Mouse (Mus musculus) limb, embryonic 11.5 days (tissue): ENCODE results near the gene Top2a. TPM values are rescaled to one million over a fixed set of nuclear protein-coding genes. Genes with fewer than 3 reads are reported as not detected.

Experiments
- ATAC-seq: fragments of 200-750 bp; cut with Nextera tagmentation; 2 replicates; pipeline ENCODE4 v1.8.0; 2017; ENCODE audit warnings: low read depth; ENCODE audit not compliant: insufficient number of reproducible peaks, low FRiP score, low TSS enrichment
- DNase-seq: peaks from one replicate; pipeline ENCODE4 v3.0.0-alpha.2; 2015; ENCODE audit warnings: low spot score
- H3K27ac ChIP-seq: fragments of 300-500 bp; sonication (generic); replicated peaks from 2 replicates; pipeline ENCODE4 v1.5.1; 2014; ENCODE audit warnings: low read depth, mild to moderate bottlenecking, low read length
- H3K27me3 ChIP-seq: fragments of 300-500 bp; sonication (generic); 2 replicates; pipeline ENCODE4 v1.6.1; 2014; ENCODE audit warnings: mild to moderate bottlenecking, low read length, mixed read lengths; ENCODE audit not compliant: control insufficient read depth, insufficient read depth
- H3K36me3 ChIP-seq: fragments of 300-500 bp; sonication (generic); 2 replicates; pipeline ENCODE4 v1.6.1; 2014; ENCODE audit warnings: mild to moderate bottlenecking, low read length, moderate library complexity, mixed read lengths; ENCODE audit not compliant: control insufficient read depth, insufficient read depth
- H3K4me1 ChIP-seq: fragments of 300-500 bp; sonication (generic); 2 replicates; pipeline ENCODE4 v1.6.1; 2014; ENCODE audit warnings: low read length, mixed read lengths; ENCODE audit not compliant: control insufficient read depth, insufficient read depth
- H3K4me2 ChIP-seq: fragments of 300-500 bp; sonication (generic); 2 replicates; pipeline ENCODE4 v1.6.1; 2014; ENCODE audit warnings: low read depth, mild to moderate bottlenecking, moderate library complexity; ENCODE audit not compliant: severe bottlenecking
- H3K4me3 ChIP-seq: fragments of 300-500 bp; sonication (generic); 2 replicates; pipeline ENCODE4 v1.5.1; 2014; ENCODE audit warnings: low read depth, low read length
- H3K9ac ChIP-seq: fragments of 300-500 bp; sonication (generic); 2 replicates; pipeline ENCODE4 v1.6.1; 2014; ENCODE audit warnings: mild to moderate bottlenecking, low read length
- H3K9me3 ChIP-seq: fragments of 300-500 bp; sonication (generic); 2 replicates; pipeline ENCODE4 v1.6.1; 2016; ENCODE audit warnings: low read length; ENCODE audit not compliant: control insufficient read depth
- WGBS: fragments of 180-500 bp; shearing (Covaris S2); extraction: QIAGEN DNeasy Blood & Tissue Kit; methylation state at CpG from one replicate; pipeline ENCODE4 v1.1.7; 2014; 5-methylcytosine and 5-hydroxymethylcytosine counted together
- polyA plus RNA-seq: library from polyadenylated mRNA; unstranded; fragments of >200 nt; fragmentation: Nextera tagmentation; extraction: Ambion mirVana; gene quantifications from 2 replicates; pipeline ENCODE4 v1.2.1, GENCODE M21; 2014

Top2a gene
- polyA plus RNA-seq, 1 experiment from 2014 or later: 422 TPM

- H3K36me3 ChIP-seq: peaks cover 11% of the 10 kb centered on the region
Observed at GRCm38 (mm10) chr11:98954801-98955706, 68.9 kb downstream of the Top2a start.

GRCm38 (mm10) chr11:98954373-98954772, 69.6 kb downstream of the Top2a start:
- Histone ChIP-seq H3K27ac (peak overlapping the region; percentile 0; the same call in 1 of the 2 replicates), H3K9me3 (no peaks in the 10 kb centered on the region), H3K36me3 (peaks cover 11% of the 10 kb centered on the region), H3K4me1 (peaks cover 46% of the 10 kb centered on the region), H3K4me3 (no peak overlapping the region), H3K27me3 (no peaks in the 10 kb centered on the region), H3K4me2 (no peak overlapping the region; the same call in 1 of the 2 replicates), H3K9ac (no peak overlapping the region)
- WGBS: 11% methylated on average over 10 of the region's 10 CpGs
- ATAC-seq (peak; percentile 33; the same call in 1 of the 2 replicates), DNase-seq (peak; percentile 83)

More at GRCm38 (mm10) chr11:98954801-98955706, 68.9 kb downstream of the Top2a start:
- Histone ChIP-seq H3K4me1 (peaks cover 50% of the 10 kb centered on the region), H3K9ac (no peak overlapping the region), H3K27me3 (no peaks in the 10 kb centered on the region), H3K4me3 (no peak overlapping the region), H3K27ac (peak overlapping the region; percentile 3; the same call in 1 of the 2 replicates), H3K9me3 (no peaks in the 10 kb centered on the region), H3K4me2 (no peak overlapping the region; the same call in 1 of the 2 replicates)
- no peak for DNase-seq
- no peak for ATAC-seq
- 18% methylated on average over 16 of the region's 17 CpGs for WGBS

- DNase-seq (no peak), ATAC-seq (no peak)
- 38% methylated on average over 13 of the region's 13 CpGs for whole genome bisulfite sequencing
- Histone ChIP-seq H3K27me3 (no peaks in the 10 kb centered on the region), H3K27ac (no peak overlapping the region), H3K9ac (no peak overlapping the region), H3K4me3 (no peak overlapping the region), H3K36me3 (peaks cover 11% of the 10 kb centered on the region), H3K4me1 (peaks cover 41% of the 10 kb centered on the region), H3K4me2 (no peak overlapping the region), H3K9me3 (no peaks in the 10 kb centered on the region)
Observed at GRCm38 (mm10) chr11:98953835-98954320, 70.1 kb downstream of the Top2a start.

- 3% methylated on average over 2 of the region's 2 CpGs for WGBS
- DNase-seq (no peak), ATAC-seq (no peak)
- no peak overlapping the region for H3K27ac ChIP-seq
- H3K4me1 ChIP-seq: peaks cover 41% of the 10 kb centered on the region
- H3K9me3 ChIP-seq: no peaks in the 10 kb centered on the region
- H3K27me3 ChIP-seq: no peaks in the 10 kb centered on the region
- no peak overlapping the region for H3K4me2 ChIP-seq
- H3K36me3 ChIP-seq: peaks cover 13% of the 10 kb centered on the region
- H3K4me3 ChIP-seq: no peak overlapping the region
- no peak overlapping the region for H3K9ac ChIP-seq
Observed at GRCm38 (mm10) chr11:98953361-98953760, 70.6 kb downstream of the Top2a start.

GRCm38 (mm10) chr11:98952736-98953135, 71.3 kb downstream of the Top2a start:
- Histone ChIP-seq H3K27me3 (no peaks in the 10 kb centered on the region), H3K4me2 (no peak overlapping the region), H3K4me3 (no peak overlapping the region), H3K27ac (no peak overlapping the region), H3K9me3 (no peaks in the 10 kb centered on the region), H3K4me1 (peaks cover 41% of the 10 kb centered on the region), H3K9ac (no peak overlapping the region), H3K36me3 (peaks cover 13% of the 10 kb centered on the region)
- DNase-seq (no peak), ATAC-seq (no peak)
- 52% methylated on average over 2 of the region's 2 CpGs for WGBS

GRCm38 (mm10) chr11:98952111-98952510, 71.9 kb downstream of the Top2a start:
- Histone ChIP-seq H3K27me3 (no peaks in the 10 kb centered on the region), H3K4me1 (peaks cover 43% of the 10 kb centered on the region), H3K4me3 (no peak overlapping the region), H3K9ac (no peak overlapping the region), H3K27ac (no peak overlapping the region), H3K4me2 (no peak overlapping the region), H3K9me3 (no peaks in the 10 kb centered on the region), H3K36me3 (peaks cover 13% of the 10 kb centered on the region)
- 88% methylated on average over 1 of the region's 1 CpGs for WGBS
- DNase-seq: no peak
- no peak for ATAC-seq

- Histone ChIP-seq H3K9me3 (no peaks in the 10 kb centered on the region), H3K4me3 (no peak overlapping the region), H3K36me3 (peaks cover 13% of the 10 kb centered on the region), H3K27ac (no peak overlapping the region), H3K4me1 (peaks cover 43% of the 10 kb centered on the region), H3K4me2 (no peak overlapping the region), H3K27me3 (no peaks in the 10 kb centered on the region), H3K9ac (0 out of 2 replicates have a peak overlapping the region, but pooled peaks have one; percentile 30)
- 79% methylated on average over 16 of the region's 16 CpGs for WGBS
- DNase-seq (peak; percentile 19), ATAC-seq (no peak)
Observed at GRCm38 (mm10) chr11:98951026-98951906, 72.7 kb downstream of the Top2a start.

- H3K36me3 ChIP-seq: peaks cover 13% of the 10 kb centered on the region
- no peaks in the 10 kb centered on the region for H3K27me3 ChIP-seq
- no peaks in the 10 kb centered on the region for H3K9me3 ChIP-seq
- 85% methylated on average over 9 of the region's 9 CpGs for WGBS
- H3K4me2 ChIP-seq: no peak overlapping the region
- no peak overlapping the region for H3K27ac ChIP-seq
- no peak for DNase-seq
- H3K9ac ChIP-seq: no peak overlapping the region
- ATAC-seq: no peak
- peaks cover 42% of the 10 kb centered on the region for H3K4me1 ChIP-seq
- H3K4me3 ChIP-seq: no peak overlapping the region
Observed at GRCm38 (mm10) chr11:98950484-98950883, 73.5 kb downstream of the Top2a start.
